17 mouse cellular contexts compared by ENCODE assay signal in the genomic region with DNA sequence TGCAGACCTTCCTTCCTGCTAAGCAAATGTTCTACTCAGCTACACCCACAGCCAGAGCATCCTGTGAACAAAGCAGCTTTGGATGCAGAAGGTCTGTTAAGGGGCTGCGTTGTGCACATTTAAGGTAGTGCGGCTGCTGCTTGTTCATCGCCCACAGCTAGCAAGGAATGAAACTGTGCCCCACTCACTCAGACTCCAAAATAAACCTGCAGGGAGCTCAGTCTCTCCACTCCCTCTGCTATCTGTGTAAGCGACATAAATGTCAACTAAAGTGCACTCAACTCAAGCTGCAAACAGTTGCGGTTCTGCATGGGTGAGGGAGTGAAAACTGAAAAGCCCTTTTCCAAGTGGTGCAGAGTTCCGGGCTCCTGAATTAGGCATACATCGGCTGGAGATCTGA.
DNase-seq lines count a peak whose midpoint lies in the region; ATAC-seq lines count a peak whose summit lies in the region.
"Had no signal": no experiment of that assay in that cellular context is flagged by ENCODE, and none has a peak within 500 bp of the region (broad histone marks: within the 10 kb centered on the region; RNA-seq: fewer than 3 reads in every experiment).

No protein-coding gene starts in this region.

- peak; percentile 45 to 60 for DNase-seq in layer of hippocampus, adult 18-20 months (ENCODE audit: low spot score in 2 of 2)
- peak; percentile 49 to 72 for DNase-seq in left cerebral cortex, adult 18-20 months (ENCODE audit: low spot score in 2 of 2)
- peak; percentile 31 to 58 for DNase-seq in right cerebral cortex, postnatal 10 days (ENCODE audit: low spot score in 2 of 2)
- no peak for DNase-seq in cerebellum, adult 9-11 months
- DNase-seq in thymus, postnatal 36 days, result no peak
- no peak for DNase-seq in lung, postnatal 10 days
- no peak for DNase-seq in gastrocnemius, adult 8-10 months (ENCODE audit: low spot score in 2 of 2)
- DNase-seq: adrenal gland, postnatal 10 days; B cell, adult 2 months; cerebellum, adult 2 months; gastrocnemius, postnatal 25 days; kidney, postnatal 14 days; retina, postnatal 1 day had no signal

- ATAC-seq in frontal cortex, adult (ENCODE audit: low TSS enrichment), result peak; percentile 98
- ATAC-seq: forebrain, embryonic 16.5 days; lung, postnatal 0 days; midbrain, embryonic 15.5 days had no signal

Comparison
In these comparisons a context has a peak if more than half of its experiments do, and no peak if none do; other contexts are left out.
1. DNase-seq: peak in layer of hippocampus, adult 18-20 months (2 of 2), left cerebral cortex, adult 18-20 months (2 of 2) and right cerebral cortex, postnatal 10 days (2 of 2); none in cerebellum, adult 9-11 months (single experiment), thymus, postnatal 36 days (0 of 2), lung, postnatal 10 days (single experiment) and gastrocnemius, adult 8-10 months (0 of 2).